Mouse (Mus musculus) embryonic facial prominence, embryonic 10.5 days (tissue): ENCODE data around the gene Ms4a13. TPM values are rescaled to one million over a fixed set of nuclear protein-coding genes. Genes with fewer than 3 reads are reported as not detected.
"Not testable (repeated sequence)": the region's sequence is repeated elsewhere in the genome, so short reads cannot be mapped to it uniquely, and the experiment has no call there.

Experiments used
- DNase-seq: peaks from one replicate; pipeline ENCODE4 v3.0.0-alpha.2; 2017; ENCODE audit warnings: low spot score
- H3K27ac ChIP-seq: fragments of 300-500 bp; sonication (generic); replicated peaks from 2 replicates; pipeline ENCODE4 v1.5.1; 2016; ENCODE audit warnings: mild to moderate bottlenecking
- H3K27me3 ChIP-seq: fragments of 300-500 bp; sonication (generic); replicated peaks from 2 replicates; pipeline ENCODE4 v1.6.1; 2016; ENCODE audit warnings: low read depth, mild to moderate bottlenecking; ENCODE audit not compliant: poor library complexity, severe bottlenecking
- H3K36me3 ChIP-seq: fragments of 300-500 bp; sonication (generic); replicated peaks from 2 replicates; pipeline ENCODE4 v1.6.1; 2016; ENCODE audit warnings: mild to moderate bottlenecking, moderate library complexity
- H3K4me1 ChIP-seq: fragments of 300-500 bp; sonication (generic); 2 replicates; pipeline ENCODE4 v1.6.1; 2016
- H3K4me3 ChIP-seq: fragments of 300-500 bp; sonication (generic); 2 replicates; pipeline ENCODE4 v1.5.1; 2016; ENCODE audit warnings: mild to moderate bottlenecking, moderate library complexity
- H3K9me3 ChIP-seq: fragments of 300-500 bp; sonication (generic); 2 replicates; pipeline ENCODE4 v1.6.1; 2016; ENCODE audit warnings: mild to moderate bottlenecking
- WGBS: fragments of 180-500 bp; shearing (Covaris S2); methylation state at CpG from one replicate; pipeline ENCODE4 v1.1.7; 2016; 5-methylcytosine and 5-hydroxymethylcytosine counted together
- polyA plus RNA-seq: library from polyadenylated mRNA; unstranded; fragments of >200 nt; fragmentation: Nextera tagmentation; extraction: Ambion mirVana; gene quantifications from 2 replicates; pipeline ENCODE4 v1.2.1, GENCODE M21; 2016

Gene Ms4a13
- not detected in 2 replicates for polyA plus RNA-seq

DNA sequence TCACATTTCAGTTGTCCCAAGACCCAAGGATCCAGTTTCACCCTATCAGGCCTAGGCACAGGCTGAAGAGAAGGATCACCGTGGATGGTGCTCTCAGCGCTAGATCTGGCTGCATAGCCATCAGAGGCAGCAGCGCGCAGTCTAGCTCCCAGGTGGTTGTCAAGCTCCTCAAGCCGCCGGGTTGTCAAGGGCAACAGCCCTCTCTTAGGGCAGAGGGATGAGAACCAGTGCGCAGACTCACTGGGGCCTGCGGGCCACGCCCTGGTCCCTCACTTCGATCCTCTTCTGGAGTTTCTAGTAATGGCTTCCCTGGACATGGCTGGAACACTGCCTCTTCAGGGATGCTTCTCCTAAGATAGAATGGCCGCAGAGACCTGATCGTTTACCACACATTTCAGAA lies at the start of gene Ms4a13:
Gene Ms4a13 (minus strand): TSS at position 192 of the 400 bp plus-strand sequence.
- Histone ChIP-seq H3K36me3 (no peaks in the 10 kb centered on the region), H3K27ac (no peak within 1 kb of the TSS), H3K9me3 (no peaks in the 10 kb centered on the region), H3K4me3 (no peak within 1 kb of the TSS), H3K27me3 (no peaks in the 10 kb centered on the region), H3K4me1 (no peaks in the 10 kb centered on the region)
- no peak for DNase-seq
- WGBS: 71% methylated on average over 12 of the region's 12 CpGs

DNA sequence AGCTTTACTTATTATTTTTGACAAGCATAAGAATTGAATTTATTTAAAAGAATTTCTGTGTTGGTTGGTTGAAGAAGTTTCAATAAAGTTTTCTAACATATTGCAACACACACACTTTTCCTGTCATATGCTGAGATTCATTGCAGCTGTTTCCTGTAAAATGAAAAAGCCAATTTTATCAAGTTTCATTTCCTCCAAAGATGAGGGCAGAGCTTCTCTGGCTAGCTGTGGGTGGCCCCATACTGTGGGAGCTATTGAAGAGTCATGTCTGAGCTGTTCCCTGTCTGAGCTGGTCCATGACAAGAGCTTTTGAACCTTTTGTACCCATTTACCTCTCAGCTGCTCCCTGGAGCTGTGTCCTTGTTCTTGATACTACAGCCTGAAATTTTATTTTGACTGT lies 47.7 kb upstream of the Ms4a13 start:
- no peaks in the 10 kb centered on the region for H3K4me1 ChIP-seq
- no peaks in the 10 kb centered on the region for H3K27me3 ChIP-seq
- H3K27ac ChIP-seq: no peak overlapping the region
- no peaks in the 10 kb centered on the region for H3K36me3 ChIP-seq
- H3K4me3 ChIP-seq: no peak overlapping the region
- no peaks in the 10 kb centered on the region for H3K9me3 ChIP-seq
- no peak for DNase-seq

DNA sequence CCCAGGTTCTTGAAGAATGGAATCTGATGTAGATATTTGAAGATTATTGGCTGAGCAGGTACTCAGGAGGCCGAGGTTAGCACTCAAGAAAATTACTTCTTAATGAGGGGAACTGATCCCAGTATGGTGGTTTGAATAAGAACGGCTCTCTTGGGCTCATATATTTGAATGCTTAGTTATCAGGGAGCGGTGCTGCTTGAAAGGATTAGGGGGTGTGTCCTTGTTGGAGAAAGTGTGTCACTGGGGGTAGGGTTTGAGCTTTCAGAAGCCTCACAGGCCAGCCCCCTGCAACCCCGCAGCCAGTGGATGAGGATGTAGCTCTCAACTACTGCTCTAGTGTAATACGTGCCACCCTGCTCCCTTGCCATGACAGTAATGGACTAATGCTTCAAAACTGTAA lies 46.0 kb upstream of the Ms4a13 start:
- H3K36me3 ChIP-seq: no peaks in the 10 kb centered on the region
- WGBS: 58% methylated on average over 5 of the region's 5 CpGs
- H3K9me3 ChIP-seq: no peaks in the 10 kb centered on the region
- DNase-seq: no peak
- no peak overlapping the region for H3K4me3 ChIP-seq
- no peaks in the 10 kb centered on the region for H3K4me1 ChIP-seq
- no peak overlapping the region for H3K27ac ChIP-seq
- no peaks in the 10 kb centered on the region for H3K27me3 ChIP-seq

DNA sequence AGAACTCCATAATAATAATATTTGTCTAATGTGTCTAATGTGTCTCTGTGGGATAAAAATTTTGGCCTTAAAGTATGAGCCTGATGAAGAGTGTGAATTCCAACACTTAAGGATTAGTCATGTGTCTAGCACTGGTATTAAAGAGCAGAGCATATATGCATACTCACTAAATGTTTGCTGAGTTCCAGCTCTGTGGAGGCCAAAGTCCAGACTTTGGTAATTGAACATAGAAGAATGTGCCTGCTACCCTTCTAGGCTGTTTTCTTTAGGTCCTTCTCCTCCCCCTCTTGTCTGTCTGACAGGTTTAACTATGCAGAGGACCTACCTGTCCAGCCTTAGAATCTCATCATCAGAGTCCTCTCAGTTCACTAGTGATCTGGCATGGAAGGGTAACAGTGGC lies 39.3 kb upstream of the Ms4a13 start:
- Histone ChIP-seq H3K4me1 (no peaks in the 10 kb centered on the region), H3K36me3 (no peaks in the 10 kb centered on the region), H3K27me3 (no peaks in the 10 kb centered on the region), H3K9me3 (no peaks in the 10 kb centered on the region), H3K4me3 (no peak overlapping the region), H3K27ac (no peak overlapping the region)
- DNase-seq: no peak

DNA sequence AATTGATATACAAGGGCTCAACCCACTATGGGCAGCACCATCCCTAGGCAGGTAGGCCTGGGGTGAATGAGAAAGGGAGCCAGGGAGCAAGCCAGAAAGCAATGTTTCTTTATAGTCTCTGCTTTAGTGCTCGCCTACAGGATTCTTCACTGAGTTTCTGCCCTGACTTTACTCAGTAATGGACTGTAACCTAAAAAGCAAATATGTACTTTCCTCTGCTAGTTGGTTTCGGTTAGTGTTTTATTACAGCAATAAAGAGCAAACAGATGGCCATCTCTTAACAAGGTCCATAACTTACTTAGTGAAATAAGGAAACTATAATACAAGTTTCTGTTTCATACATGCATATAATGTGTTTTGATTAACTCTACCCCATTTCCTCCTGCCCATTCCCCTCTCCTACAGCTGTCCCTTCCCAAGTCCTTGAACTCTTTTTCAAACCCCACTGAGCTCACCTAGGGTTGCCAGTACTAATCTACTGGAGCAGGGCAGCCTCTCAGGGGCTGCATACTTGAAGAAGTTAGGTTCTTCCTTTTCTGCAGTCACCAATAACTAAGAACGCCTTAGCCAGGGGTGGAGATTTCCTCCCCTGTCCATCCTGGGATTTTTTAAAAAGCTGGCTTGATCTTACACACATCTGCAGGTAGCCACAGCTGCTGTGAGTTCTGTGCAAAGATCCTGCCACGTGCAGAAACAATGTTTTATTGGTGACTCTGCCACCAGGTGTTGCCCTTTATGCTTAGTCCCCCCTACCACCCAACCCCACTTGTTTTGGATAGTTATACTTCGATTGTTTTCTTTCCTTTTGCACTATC lies 38.6 kb upstream of the Ms4a13 start:
- H3K27ac ChIP-seq: no peak overlapping the region
- 83% methylated on average over 5 of the region's 5 CpGs for WGBS
- no peak for DNase-seq
- H3K27me3 ChIP-seq: no peaks in the 10 kb centered on the region
- no peaks in the 10 kb centered on the region for H3K36me3 ChIP-seq
- no peaks in the 10 kb centered on the region for H3K4me1 ChIP-seq
- H3K9me3 ChIP-seq: no peaks in the 10 kb centered on the region
- no peak overlapping the region for H3K4me3 ChIP-seq

DNA sequence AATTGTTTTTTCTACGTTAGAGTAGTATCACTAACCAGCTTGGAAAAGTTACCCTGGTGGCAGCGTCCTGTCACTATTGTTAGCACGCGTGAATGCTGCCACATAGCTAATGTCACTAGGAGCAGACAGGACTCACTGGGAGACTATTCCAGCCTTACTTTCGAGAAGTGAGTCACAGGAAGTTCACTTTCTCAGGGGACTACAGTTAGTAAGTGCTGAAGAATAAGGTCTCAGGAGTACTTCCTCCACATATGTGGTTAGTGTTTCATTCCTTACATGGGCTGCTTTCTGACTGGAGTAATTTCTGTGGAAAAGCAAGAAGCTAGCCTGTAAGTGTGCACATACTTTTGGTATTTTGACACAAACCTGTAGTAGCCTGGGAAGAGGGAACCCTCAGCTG lies 37.7 kb upstream of the Ms4a13 start:
- no peaks in the 10 kb centered on the region for H3K27me3 ChIP-seq
- H3K9me3 ChIP-seq: no peaks in the 10 kb centered on the region
- H3K4me3 ChIP-seq: no peak overlapping the region
- 81% methylated on average over 5 of the region's 5 CpGs for WGBS
- DNase-seq: no peak
- no peaks in the 10 kb centered on the region for H3K36me3 ChIP-seq
- no peak overlapping the region for H3K27ac ChIP-seq
- H3K4me1 ChIP-seq: no peaks in the 10 kb centered on the region

DNA sequence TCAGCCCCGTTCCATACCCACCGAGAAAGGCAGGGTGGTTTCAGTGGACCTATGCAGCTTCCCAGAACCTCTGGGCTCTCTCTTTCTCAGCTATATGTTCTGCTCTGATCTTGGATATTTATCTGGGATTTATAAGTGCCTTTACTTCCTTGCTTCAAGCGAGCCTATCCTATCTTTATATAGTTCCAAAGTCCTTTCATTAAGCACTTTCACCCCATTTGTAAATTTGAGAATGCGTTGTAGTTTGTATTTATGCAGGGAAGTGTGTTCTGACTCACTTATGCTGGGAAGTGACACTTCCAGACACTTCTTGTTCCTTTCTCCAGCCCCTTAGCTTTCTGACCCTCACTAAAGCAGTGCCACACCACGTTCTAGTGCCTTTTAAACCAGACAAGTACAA lies 35.8 kb upstream of the Ms4a13 start, which contains the start of gene Ms4a12:
Gene Ms4a12 (minus strand): TSS at position 101 of the 400 bp plus-strand sequence.
- Histone ChIP-seq H3K4me3 (no peak within 1 kb of the TSS), H3K4me1 (no peaks in the 10 kb centered on the region), H3K27ac (no peak within 1 kb of the TSS), H3K9me3 (no peaks in the 10 kb centered on the region), H3K27me3 (no peaks in the 10 kb centered on the region), H3K36me3 (no peaks in the 10 kb centered on the region)
- WGBS: 72% methylated on average over 5 of the region's 5 CpGs
- no peak for DNase-seq

DNA sequence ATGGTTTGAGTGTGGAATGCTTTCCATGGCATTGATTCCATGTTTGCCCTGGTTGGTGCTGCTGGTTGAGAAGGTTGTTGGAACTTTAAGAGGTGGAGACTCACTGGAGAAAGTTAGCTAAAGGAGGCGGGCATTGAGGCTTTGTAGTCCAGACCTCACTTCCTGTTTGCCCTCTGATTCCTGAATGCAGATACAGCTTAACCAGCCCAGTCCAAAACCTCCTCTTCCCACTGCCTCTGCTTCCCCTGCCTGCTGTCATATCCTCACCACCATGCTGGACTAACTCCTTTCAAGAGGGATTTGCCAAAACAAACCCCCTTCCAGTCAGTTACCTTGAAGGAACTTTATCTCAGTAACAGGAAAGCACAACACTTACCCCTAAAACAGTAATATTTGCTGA lies 4.0 kb downstream of the Ms4a13 start:
- Histone ChIP-seq H3K36me3 (no peaks in the 10 kb centered on the region), H3K4me3 (no peak overlapping the region), H3K27ac (no peak overlapping the region), H3K27me3 (no peaks in the 10 kb centered on the region), H3K4me1 (no peaks in the 10 kb centered on the region), H3K9me3 (no peaks in the 10 kb centered on the region)
- DNase-seq: no peak
- WGBS: 65% methylated on average over 1 of the region's 1 CpGs

DNA sequence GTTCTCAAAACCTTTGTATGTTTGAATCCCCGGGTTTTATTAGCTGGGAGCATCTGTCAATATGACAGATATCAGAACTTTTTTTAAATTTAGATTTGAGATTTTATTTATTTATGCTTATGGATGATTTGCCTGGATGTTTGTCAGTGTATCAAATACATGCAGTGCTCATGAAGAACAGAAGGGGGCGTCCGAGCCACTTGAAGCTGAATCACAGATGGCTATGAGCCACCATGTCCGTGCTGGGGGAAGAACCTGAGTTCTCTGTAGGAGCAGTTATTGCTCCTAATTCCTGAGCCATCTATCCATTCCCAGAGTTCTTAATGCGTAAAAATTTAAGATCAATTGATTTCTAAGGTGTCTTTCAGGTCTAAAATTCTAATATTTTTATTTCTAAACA lies 12.4 kb downstream of the Ms4a13 start:
- WGBS: 19% methylated on average over 5 of the region's 5 CpGs
- Histone ChIP-seq H3K27me3 (no peaks in the 10 kb centered on the region), H3K27ac (no peak overlapping the region), H3K4me3 (no peak overlapping the region), H3K4me1 (no peaks in the 10 kb centered on the region), H3K9me3 (no peaks in the 10 kb centered on the region), H3K36me3 (no peaks in the 10 kb centered on the region)
- DNase-seq: no peak

DNA sequence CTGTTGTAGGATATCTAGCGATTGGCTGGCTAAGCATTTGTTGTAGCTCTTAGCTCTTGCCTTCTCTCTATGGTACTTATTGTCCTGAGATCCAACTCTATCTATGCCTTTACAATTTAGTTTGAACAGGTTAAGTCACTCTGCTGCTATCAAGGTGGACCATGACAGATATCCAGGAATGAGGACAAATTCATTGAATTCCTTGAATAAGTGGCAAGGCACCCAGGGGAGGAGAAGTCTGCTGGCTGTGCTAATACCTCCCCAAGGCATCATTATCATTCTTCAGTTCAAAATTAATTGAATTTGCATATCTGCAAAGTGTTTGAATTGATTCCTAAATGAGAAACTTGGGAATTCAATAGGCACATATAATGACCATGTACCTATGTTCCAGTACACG lies 19.1 kb downstream of the Ms4a13 start:
- WGBS: 68% methylated on average over 2 of the region's 2 CpGs
- H3K9me3 ChIP-seq: no peaks in the 10 kb centered on the region
- H3K36me3 ChIP-seq: no peaks in the 10 kb centered on the region
- no peaks in the 10 kb centered on the region for H3K27me3 ChIP-seq
- H3K27ac ChIP-seq: no peak overlapping the region
- no peaks in the 10 kb centered on the region for H3K4me1 ChIP-seq
- no peak overlapping the region for H3K4me3 ChIP-seq
- no peak for DNase-seq

DNA sequence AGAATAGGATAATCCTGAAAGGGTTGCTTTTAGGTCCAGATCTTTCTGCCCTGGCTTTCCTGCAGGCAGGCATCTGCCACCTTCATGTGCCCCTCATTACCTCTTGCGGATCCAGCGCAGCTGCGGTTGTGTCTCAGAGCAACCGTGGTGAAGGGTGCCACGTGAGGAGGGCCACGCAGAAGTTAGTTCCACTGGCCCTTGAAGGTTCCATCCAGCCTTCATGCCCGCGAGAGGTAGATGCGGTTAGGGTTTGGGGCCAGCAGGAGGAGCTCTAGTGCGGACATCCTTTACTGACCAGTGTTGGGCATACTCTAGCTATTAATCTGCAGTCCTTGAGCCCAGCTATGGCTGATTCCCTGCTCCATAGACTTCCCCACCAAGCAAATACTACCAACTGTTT lies 31.4 kb downstream of the Ms4a13 start, which contains the start of gene 1700025F22Rik:
Gene 1700025F22Rik (minus strand): TSS at position 149 of the 400 bp plus-strand sequence.
- WGBS: 40% methylated on average over 10 of the region's 10 CpGs
- Histone ChIP-seq H3K27me3 (no peaks in the 10 kb centered on the region), H3K4me1 (no peaks in the 10 kb centered on the region), H3K36me3 (no peaks in the 10 kb centered on the region), H3K27ac (no peak within 1 kb of the TSS), H3K9me3 (no peaks in the 10 kb centered on the region), H3K4me3 (no peak within 1 kb of the TSS)
- peak; percentile 10 for DNase-seq

DNA sequence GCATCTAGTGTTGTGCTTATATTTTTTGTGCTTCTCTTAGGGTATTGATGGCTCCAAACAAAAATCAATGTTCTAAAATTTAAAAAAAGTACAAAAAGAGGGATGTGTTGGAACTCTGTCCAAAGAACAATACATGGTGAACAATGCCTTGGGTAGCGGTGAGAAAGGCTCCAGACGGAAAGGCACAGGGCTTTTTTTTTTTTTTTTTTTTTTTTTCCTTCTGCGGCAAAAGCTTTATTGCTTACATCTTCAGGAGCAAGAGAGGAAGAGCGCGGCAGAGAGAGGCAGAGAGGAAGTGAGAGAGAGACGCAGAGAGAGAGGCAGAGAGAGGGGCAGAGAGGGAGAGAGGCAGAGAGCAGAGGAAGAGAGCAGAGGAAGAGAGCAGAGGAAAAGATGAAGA lies 38.6 kb downstream of the Ms4a13 start:
- H3K9me3 ChIP-seq, H3K27me3 ChIP-seq, H3K4me1 ChIP-seq, H3K4me3 ChIP-seq, DNase-seq, H3K27ac ChIP-seq, H3K36me3 ChIP-seq: not testable (repeated sequence)
- whole genome bisulfite sequencing: 84% methylated on average over 6 of the region's 6 CpGs

DNA sequence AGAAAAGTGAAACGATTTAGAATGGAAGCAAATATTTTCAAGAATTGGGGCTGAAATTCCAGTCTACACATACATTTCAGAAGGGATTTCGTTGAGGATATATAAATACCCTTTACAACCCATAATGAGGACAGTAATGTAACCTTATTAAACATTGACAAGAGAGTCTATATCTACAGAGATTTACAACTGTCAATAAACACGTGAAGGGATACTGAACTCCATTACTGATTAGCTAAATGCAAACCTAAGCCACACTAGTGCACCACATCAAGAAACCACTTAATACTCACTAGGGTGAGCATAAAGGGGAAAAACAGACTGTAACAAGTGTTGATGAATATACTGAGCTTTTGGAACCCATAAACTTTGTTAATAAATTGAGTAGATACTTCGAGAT lies 61.2 kb downstream of the Ms4a13 start:
- Histone ChIP-seq H3K27me3 (no peaks in the 10 kb centered on the region), H3K4me1 (no peaks in the 10 kb centered on the region)
- WGBS: 74% methylated on average over 4 of the region's 4 CpGs

More for the DNA sequence above, 61.2 kb downstream of the Ms4a13 start:
- no peak overlapping the region for H3K27ac ChIP-seq
- H3K36me3 ChIP-seq: no peaks in the 10 kb centered on the region
- no peak for DNase-seq
- no peak overlapping the region for H3K4me3 ChIP-seq
- no peaks in the 10 kb centered on the region for H3K9me3 ChIP-seq
